Mouse (Mus musculus) testis, adult 2 months (tissue): ENCODE results near the gene Apol9b.

Experiments used
- CTCF ChIP-seq: fragments of 200-500 bp; IDR thresholded peaks from 2 replicates; pipeline ENCODE4 v1.5.1; 2012; ENCODE audit warnings: low read depth, mild to moderate bottlenecking, inconsistent platforms, low read length, moderate library complexity; ENCODE audit not compliant: control insufficient read depth, insufficient read depth, insufficient replicate concordance
- POLR2A ChIP-seq: fragments of 200-500 bp; IDR thresholded peaks from 2 replicates; pipeline ENCODE4 v1.6.1; 2012; ENCODE audit warnings: low read depth, mild to moderate bottlenecking, inconsistent platforms, low read length, moderate library complexity; ENCODE audit not compliant: control insufficient read depth

DNA sequence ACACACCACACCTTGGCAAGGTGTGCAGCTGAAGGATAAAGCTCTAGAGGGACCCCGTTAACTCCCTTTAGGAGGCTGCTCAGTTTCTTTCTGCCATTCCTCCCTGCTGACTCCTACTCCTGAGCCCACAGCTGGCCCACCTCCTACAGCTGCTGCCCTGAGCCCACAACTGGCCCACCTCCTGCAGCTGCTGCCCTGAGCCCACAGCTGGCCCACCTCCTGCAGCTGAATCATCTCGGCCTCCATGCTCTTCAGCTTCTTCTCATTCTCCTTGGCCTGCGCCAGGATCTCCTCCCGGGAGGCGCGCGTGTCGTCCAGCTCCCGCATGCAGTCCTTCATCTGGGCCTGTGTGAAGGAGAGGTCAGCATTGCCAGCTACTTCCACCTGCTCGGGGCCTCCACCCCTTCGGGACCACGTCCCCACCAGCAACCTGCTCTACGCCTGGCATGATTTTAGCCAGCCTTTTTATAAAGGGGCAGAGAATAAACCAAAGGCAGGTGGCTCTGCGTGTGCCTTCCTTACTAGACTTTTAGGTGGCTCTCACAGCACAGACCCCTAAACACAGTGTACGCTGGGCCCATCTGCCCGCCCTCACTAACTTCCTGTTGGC, 36.8 kb downstream of the Apol9b start:
- TF ChIP-seq POLR2A (no peak), CTCF (no peak)
